Mouse (Mus musculus) neutrophil, adult 5-6 weeks (primary cell): Measurements from ENCODE around the gene Psmd6. TPM values are rescaled to one million over a fixed set of nuclear protein-coding genes. Genes with fewer than 3 reads are reported as not detected.

Experiments used
- ATAC-seq: fragments of 151-379, 151-347 bp; 2 replicates; pipeline ENCODE4 v1.8.0; 2017; ENCODE audit warnings: mild to moderate bottlenecking, moderate TSS enrichment; ENCODE audit not compliant: insufficient number of reproducible peaks, poor library complexity, low FRiP score, severe bottlenecking; ENCODE audit errors: extremely low read depth
- total RNA-seq: library from RNA; stranded (forward); fragments of 200-1000 nt; gene quantifications from 2 replicates; pipeline ENCODE4 v1.2.3, GENCODE M21; 2017

Psmd6 gene
- 108 and 128 TPM in 2 replicates for total RNA-seq

GRCm38 (mm10) chr14:14120230-14121096 lies at the start of gene Psmd6:
Gene Psmd6, minus strand, starts transcription at chr14:14120984.
- ATAC-seq, result peak; percentile 100

- ATAC-seq, result no peak
Observed at GRCm38 (mm10) chr14:14110710-14111109, 10.1 kb downstream of the Psmd6 start.

GRCm38 (mm10) chr14:14104930-14105318 lies 15.9 kb downstream of the Psmd6 start:
- no peak for ATAC-seq

- ATAC-seq, result no peak
Observed at GRCm38 (mm10) chr14:14104213-14104929, 16.4 kb downstream of the Psmd6 start.

GRCm38 (mm10) chr14:14101296-14101695 lies 19.5 kb downstream of the Psmd6 start:
- ATAC-seq, result no peak

GRCm38 (mm10) chr14:14100773-14101280 lies 20.0 kb downstream of the Psmd6 start:
- no peak for ATAC-seq

GRCm38 (mm10) chr14:14098330-14098980 lies 22.3 kb downstream of the Psmd6 start:
- ATAC-seq, result peak; percentile 98

GRCm38 (mm10) chr14:14090571-14090970 lies 30.2 kb downstream of the Psmd6 start:
- no peak for ATAC-seq

- ATAC-seq, result peak; percentile 91
Observed at GRCm38 (mm10) chr14:14088016-14088791, 32.6 kb downstream of the Psmd6 start.

GRCm38 (mm10) chr14:14087348-14087747 lies 33.4 kb downstream of the Psmd6 start:
- ATAC-seq, result no peak

- ATAC-seq, result no peak
Observed at GRCm38 (mm10) chr14:14086711-14087263, 34.0 kb downstream of the Psmd6 start.

- ATAC-seq, result no peak
Observed at GRCm38 (mm10) chr14:14083811-14084210, 37.0 kb downstream of the Psmd6 start.

- ATAC-seq, result no peak
Observed at GRCm38 (mm10) chr14:14080604-14081194, 40.1 kb downstream of the Psmd6 start.

GRCm38 (mm10) chr14:14071456-14071855 lies 49.3 kb downstream of the Psmd6 start:
- ATAC-seq, result no peak

GRCm38 (mm10) chr14:14070541-14071315 lies 50.1 kb downstream of the Psmd6 start:
- no peak for ATAC-seq

GRCm38 (mm10) chr14:14068553-14068952 lies 52.2 kb downstream of the Psmd6 start:
- no peak for ATAC-seq
